30 mouse cellular contexts compared by ENCODE assay signal in the genomic region with DNA sequence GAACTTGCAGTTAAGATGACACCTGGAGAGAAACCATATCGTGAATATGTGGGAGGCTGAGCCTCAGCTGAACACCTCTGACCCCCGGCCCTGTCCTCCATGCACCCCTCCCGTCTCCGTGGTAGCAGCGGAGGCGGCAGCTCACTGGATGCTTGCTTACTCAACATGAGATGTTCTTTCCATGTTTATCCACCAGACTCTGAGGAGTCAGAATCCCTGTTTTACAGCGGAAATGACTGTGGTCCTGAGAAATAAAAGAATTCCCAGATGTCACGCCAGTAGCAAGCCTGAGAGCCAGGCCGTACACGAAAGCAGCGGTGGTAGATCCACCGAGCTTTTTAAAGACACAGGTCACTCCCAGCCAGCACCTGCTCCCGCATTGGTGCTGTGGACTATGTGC.
DNase-seq lines count a peak whose midpoint lies in the region; ATAC-seq and TF ChIP-seq lines count a peak whose summit lies in the region.
"Had no signal": no experiment of that assay in that cellular context is flagged by ENCODE, and none has a peak within 500 bp of the region (broad histone marks: within the 10 kb centered on the region; RNA-seq: fewer than 3 reads in every experiment).

No protein-coding gene starts in this region.

- TF ChIP-seq CTCF in forebrain, postnatal 0 days (IDR thresholded peaks at IDR 0.05; ENCODE audit: low read depth), result no peak

- no peak overlapping the region for H3K9ac ChIP-seq in heart, embryonic 11.5 days (ENCODE audit: low read depth, low read length)
- H3K9ac ChIP-seq in forebrain, postnatal 0 days, result no peak overlapping the region
- H3K9ac ChIP-seq: embryonic facial prominence, embryonic 15.5 days; forebrain, embryonic 13.5 days; heart, embryonic 13.5 days; hindbrain, embryonic 12.5 days; intestine, embryonic 15.5 days; limb, embryonic 15.5 days; liver, embryonic 13.5 days; midbrain, embryonic 15.5 days; neural tube, embryonic 12.5 days had no signal

- WGBS in heart, embryonic 11.5 days (ENCODE audit: insufficient replicate concordance), result 78% methylated on average over 13 of the region's 13 CpGs
- WGBS in forebrain, postnatal 0 days, result 81% methylated on average over 13 of the region's 13 CpGs
- WGBS in midbrain, embryonic 10.5 days, result 85% methylated on average over 13 of the region's 13 CpGs

- ATAC-seq in heart, embryonic 11.5 days (replicated peaks; ENCODE audit: insufficient number of reproducible peaks, low FRiP score, low TSS enrichment), result no peak
- ATAC-seq in forebrain, postnatal 0 days, result no peak
- ATAC-seq: CD4-positive, CD25-positive, alpha-beta regulatory T cell, adult 4 months; forebrain, embryonic 13.5 days; hindbrain, postnatal 0 days; intestine, embryonic 15.5 days; lung, postnatal 0 days; midbrain, embryonic 15.5 days had no signal

- no peaks in the 10 kb centered on the region for H3K36me3 ChIP-seq in heart, embryonic 11.5 days (ENCODE audit: control insufficient read depth, insufficient read depth, low read length)
- no peaks in the 10 kb centered on the region for H3K36me3 ChIP-seq in forebrain, postnatal 0 days (ENCODE audit: insufficient read depth)
- no peaks in the 10 kb centered on the region for H3K36me3 ChIP-seq in midbrain, embryonic 10.5 days
- H3K36me3 ChIP-seq: embryonic facial prominence, embryonic 10.5 days; embryonic facial prominence, embryonic 15.5 days; heart, embryonic 13.5 days; hindbrain, embryonic 12.5 days; intestine, embryonic 15.5 days; limb, embryonic 10.5 days; limb, embryonic 15.5 days; liver, embryonic 13.5 days; midbrain, embryonic 15.5 days; neural tube, embryonic 12.5 days had no signal

- peaks cover 5% of the 10 kb centered on the region; the same call in 1 of the 2 replicates for H3K9me3 ChIP-seq in heart, embryonic 11.5 days (replicated peaks; ENCODE audit: control insufficient read depth, low read length)
- H3K9me3 ChIP-seq in forebrain, postnatal 0 days (ENCODE audit: low read length), result peaks cover 6% of the 10 kb centered on the region; the same call in 1 of the 2 replicates
- peaks cover 17% of the 10 kb centered on the region for H3K9me3 ChIP-seq in midbrain, embryonic 10.5 days (replicated peaks)
- H3K9me3 ChIP-seq: embryonic facial prominence, embryonic 15.5 days; intestine, embryonic 15.5 days; limb, embryonic 10.5 days; limb, embryonic 15.5 days; midbrain, embryonic 15.5 days had no signal

- H3K4me1 ChIP-seq in heart, embryonic 11.5 days (ENCODE audit: control insufficient read depth, insufficient read depth, low read length), result no peaks in the 10 kb centered on the region
- no peaks in the 10 kb centered on the region for H3K4me1 ChIP-seq in forebrain, postnatal 0 days (ENCODE audit: insufficient read depth)
- no peaks in the 10 kb centered on the region for H3K4me1 ChIP-seq in midbrain, embryonic 10.5 days
- H3K4me1 ChIP-seq: forebrain, embryonic 13.5 days; hindbrain, embryonic 12.5 days; limb, embryonic 10.5 days; limb, embryonic 15.5 days; liver, embryonic 13.5 days; midbrain, embryonic 15.5 days; neural tube, embryonic 12.5 days had no signal

- no peak overlapping the region for H3K4me2 ChIP-seq in heart, embryonic 11.5 days
- H3K4me2 ChIP-seq in forebrain, postnatal 0 days (ENCODE audit: low read depth), result no peak overlapping the region
- H3K4me2 ChIP-seq: embryonic facial prominence, embryonic 15.5 days; forebrain, embryonic 13.5 days; heart, embryonic 13.5 days; hindbrain, embryonic 12.5 days; intestine, embryonic 15.5 days; limb, embryonic 15.5 days; liver, embryonic 13.5 days; midbrain, embryonic 15.5 days; neural tube, embryonic 12.5 days had no signal

- H3K27me3 ChIP-seq in heart, embryonic 11.5 days (ENCODE audit: control insufficient read depth, insufficient read depth, low read length), result no peaks in the 10 kb centered on the region
- no peaks in the 10 kb centered on the region for H3K27me3 ChIP-seq in forebrain, postnatal 0 days (ENCODE audit: insufficient read depth, low read length)
- no peaks in the 10 kb centered on the region for H3K27me3 ChIP-seq in midbrain, embryonic 10.5 days (ENCODE audit: low read depth, poor library complexity, severe bottlenecking)
- H3K27me3 ChIP-seq: embryonic facial prominence, embryonic 15.5 days; forebrain, embryonic 13.5 days; heart, embryonic 13.5 days; hindbrain, embryonic 12.5 days; intestine, embryonic 15.5 days; limb, embryonic 15.5 days; liver, embryonic 13.5 days; midbrain, embryonic 15.5 days; neural tube, embryonic 12.5 days had no signal

- no peak overlapping the region for H3K27ac ChIP-seq in heart, embryonic 11.5 days (ENCODE audit: low read depth, low read length)
- no peak overlapping the region for H3K27ac ChIP-seq in forebrain, postnatal 0 days (ENCODE audit: low read depth, low read length)
- H3K27ac ChIP-seq in midbrain, embryonic 10.5 days (replicated peaks), result no peak overlapping the region
- H3K27ac ChIP-seq: embryonic facial prominence, embryonic 10.5 days; embryonic facial prominence, embryonic 15.5 days; forebrain, embryonic 13.5 days; heart, embryonic 13.5 days; hindbrain, embryonic 12.5 days; hindbrain, postnatal 0 days; intestine, embryonic 15.5 days; limb, embryonic 10.5 days; limb, embryonic 15.5 days; liver, embryonic 13.5 days; midbrain, embryonic 15.5 days; neural tube, embryonic 12.5 days; stomach, postnatal 0 days had no signal

- peak; percentile 95 for DNase-seq in heart, adult 11 months
- peak; percentile 14 for DNase-seq in kidney, adult 9 months
- no peak for DNase-seq in kidney, adult 11 months
- DNase-seq in lung, postnatal 10 days, result peak; percentile 2
- no peak for DNase-seq in lung, postnatal 4 days
- DNase-seq in forebrain, postnatal 0 days, result no peak
- no peak for DNase-seq in midbrain, embryonic 10.5 days (ENCODE audit: low spot score)
- DNase-seq: cerebellum, adult 8-10 months; cerebellum, postnatal 25 days; layer of hippocampus, adult 9-11 months; liver, embryonic 13.5 days; lung, adult 18-20 months; right cerebral cortex, adult 18-20 months; thymus, adult 18-20 months; thymus, postnatal 25 days had no signal

- H3K4me3 ChIP-seq in heart, embryonic 11.5 days (ENCODE audit: low read depth, low read length), result no peak overlapping the region
- no peak overlapping the region for H3K4me3 ChIP-seq in forebrain, postnatal 0 days (ENCODE audit: low read depth, low read length)
- no peak overlapping the region for H3K4me3 ChIP-seq in midbrain, embryonic 10.5 days
- H3K4me3 ChIP-seq: embryonic facial prominence, embryonic 10.5 days; embryonic facial prominence, embryonic 15.5 days; forebrain, embryonic 13.5 days; heart, embryonic 13.5 days; hindbrain, embryonic 12.5 days; intestine, embryonic 15.5 days; limb, embryonic 10.5 days; limb, embryonic 15.5 days; liver, embryonic 13.5 days; midbrain, embryonic 15.5 days; neural tube, embryonic 12.5 days had no signal

Comparison
In these comparisons a context has a peak if more than half of its experiments do, and no peak if none do; other contexts are left out.
1. DNase-seq: peak in heart, adult 11 months (single experiment), kidney, adult 9 months (single experiment) and lung, postnatal 10 days (single experiment); none in kidney, adult 11 months (single experiment), lung, postnatal 4 days (0 of 2), forebrain, postnatal 0 days (single experiment) and midbrain, embryonic 10.5 days (single experiment).